19 mouse cellular contexts compared by ENCODE assay signal in genomic region chr11:117372537-117372936, GRCm38 (mm10).
DNase-seq lines count a peak whose midpoint lies in the region; ATAC-seq and TF ChIP-seq lines count a peak whose summit lies in the region.
"Had no signal": no experiment of that assay in that cellular context is flagged by ENCODE, and none has a peak within 500 bp of the region (broad histone marks: within the 10 kb centered on the region; RNA-seq: fewer than 3 reads in every experiment).

No protein-coding gene starts in this region.

- H3K4me1 ChIP-seq in forebrain, embryonic 10.5 days: peaks cover 41% of the 10 kb centered on the region
- H3K4me1 ChIP-seq in forebrain, embryonic 14.5 days (ENCODE audit: control insufficient read depth, insufficient read depth, low read length): no peaks in the 10 kb centered on the region
- peaks cover 38% of the 10 kb centered on the region for H3K4me1 ChIP-seq in midbrain, embryonic 10.5 days
- peaks cover 14% of the 10 kb centered on the region for H3K4me1 ChIP-seq in midbrain, embryonic 13.5 days (replicated peaks)
- H3K4me1 ChIP-seq in limb, embryonic 10.5 days: peaks cover 52% of the 10 kb centered on the region
- no peaks in the 10 kb centered on the region for H3K4me1 ChIP-seq in thymus, adult 2 months (replicated peaks; ENCODE audit: control insufficient read depth, insufficient read depth, low read length)

- H3K9ac ChIP-seq in forebrain, embryonic 14.5 days (ENCODE audit: low read length): no peak overlapping the region
- H3K9ac ChIP-seq in midbrain, embryonic 13.5 days (replicated peaks): no peak overlapping the region
- H3K9ac ChIP-seq: forebrain, embryonic 15.5 days; hindbrain, embryonic 15.5 days had no signal

- no peaks in the 10 kb centered on the region for H3K36me3 ChIP-seq in forebrain, embryonic 10.5 days (replicated peaks)
- no peaks in the 10 kb centered on the region for H3K36me3 ChIP-seq in forebrain, embryonic 14.5 days (ENCODE audit: control insufficient read depth, insufficient read depth, low read length)
- H3K36me3 ChIP-seq in midbrain, embryonic 10.5 days: no peaks in the 10 kb centered on the region
- H3K36me3 ChIP-seq in midbrain, embryonic 13.5 days: no peaks in the 10 kb centered on the region
- no peaks in the 10 kb centered on the region for H3K36me3 ChIP-seq in limb, embryonic 10.5 days
- no peaks in the 10 kb centered on the region for H3K36me3 ChIP-seq in thymus, adult 2 months (ENCODE audit: control insufficient read depth, insufficient read depth, low read length)
- H3K36me3 ChIP-seq: forebrain, embryonic 15.5 days; G1E; heart, embryonic 10.5 days; hindbrain, embryonic 15.5 days had no signal

- ATAC-seq in forebrain, embryonic 14.5 days: no peak
- no peak for ATAC-seq in midbrain, embryonic 13.5 days
- ATAC-seq: forebrain, embryonic 15.5 days; intestine, postnatal 0 days had no signal

- no peak for TF ChIP-seq POLR2A in thymus, adult 2 months (IDR thresholded peaks at IDR 0.05; ENCODE audit: control insufficient read depth, extremely low read depth, insufficient read depth, low read length, poor library complexity)

- peak overlapping the region; percentile 69 for H3K27ac ChIP-seq in forebrain, embryonic 10.5 days
- no peak overlapping the region for H3K27ac ChIP-seq in forebrain, embryonic 14.5 days (ENCODE audit: low read depth, low read length)
- H3K27ac ChIP-seq in midbrain, embryonic 10.5 days (replicated peaks): peak overlapping the region; percentile 71
- no peak overlapping the region for H3K27ac ChIP-seq in midbrain, embryonic 13.5 days
- peak overlapping the region; percentile 79 for H3K27ac ChIP-seq in limb, embryonic 10.5 days
- H3K27ac ChIP-seq in thymus, adult 2 months (ENCODE audit: control insufficient read depth, insufficient read depth, low read length): no peak overlapping the region
- H3K27ac ChIP-seq: heart, adult 2 months; heart, embryonic 10.5 days; hindbrain, embryonic 15.5 days had no signal

- WGBS in forebrain, embryonic 10.5 days: 93% methylated on average over 10 of the region's 10 CpGs
- WGBS in forebrain, embryonic 14.5 days: 92% methylated on average over 10 of the region's 10 CpGs
- WGBS in midbrain, embryonic 10.5 days: 91% methylated on average over 10 of the region's 10 CpGs
- WGBS in midbrain, embryonic 13.5 days: 89% methylated on average over 10 of the region's 10 CpGs
- 94% methylated on average over 10 of the region's 10 CpGs for WGBS in limb, embryonic 10.5 days
- WGBS in thymus, adult 2 months: 97% methylated on average over 10 of the region's 10 CpGs

- H3K27me3 ChIP-seq in forebrain, embryonic 10.5 days (ENCODE audit: poor library complexity, severe bottlenecking): peaks cover 23% of the 10 kb centered on the region
- no peaks in the 10 kb centered on the region for H3K27me3 ChIP-seq in forebrain, embryonic 14.5 days (replicated peaks; ENCODE audit: control insufficient read depth, insufficient read depth, low read length)
- H3K27me3 ChIP-seq in midbrain, embryonic 10.5 days (ENCODE audit: low read depth, poor library complexity, severe bottlenecking): peaks cover 9% of the 10 kb centered on the region
- H3K27me3 ChIP-seq in midbrain, embryonic 13.5 days: peaks cover 6% of the 10 kb centered on the region; the same call in 1 of the 2 replicates
- peaks cover 21% of the 10 kb centered on the region for H3K27me3 ChIP-seq in limb, embryonic 10.5 days (ENCODE audit: low read depth, poor library complexity, severe bottlenecking)
- no peaks in the 10 kb centered on the region for H3K27me3 ChIP-seq in thymus, adult 2 months (ENCODE audit: control insufficient read depth, insufficient read depth, low read length)
- H3K27me3 ChIP-seq: forebrain, embryonic 15.5 days; hindbrain, embryonic 15.5 days had no signal

- TF ChIP-seq CTCF in thymus, adult 2 months (IDR thresholded peaks at IDR 0.05; ENCODE audit: borderline replicate concordance, control insufficient read depth, extremely low read depth, insufficient read depth, low read length, poor library complexity): no peak

- no peak overlapping the region for H3K4me2 ChIP-seq in forebrain, embryonic 14.5 days (ENCODE audit: low read length)
- H3K4me2 ChIP-seq in midbrain, embryonic 13.5 days (replicated peaks): no peak overlapping the region
- H3K4me2 ChIP-seq: forebrain, embryonic 15.5 days; hindbrain, embryonic 15.5 days had no signal

- H3K9me3 ChIP-seq in forebrain, embryonic 10.5 days: no peaks in the 10 kb centered on the region
- H3K9me3 ChIP-seq in forebrain, embryonic 14.5 days (replicated peaks; ENCODE audit: control insufficient read depth, low read length): no peaks in the 10 kb centered on the region
- H3K9me3 ChIP-seq in midbrain, embryonic 10.5 days (replicated peaks): no peaks in the 10 kb centered on the region
- H3K9me3 ChIP-seq in midbrain, embryonic 13.5 days: no peaks in the 10 kb centered on the region
- no peaks in the 10 kb centered on the region for H3K9me3 ChIP-seq in limb, embryonic 10.5 days (replicated peaks)
- H3K9me3 ChIP-seq: forebrain, embryonic 15.5 days; G1E; heart, embryonic 10.5 days; hindbrain, embryonic 15.5 days had no signal

- no peak for DNase-seq in forebrain, embryonic 10.5 days (ENCODE audit: extremely low spot score, low spot score)
- no peak for DNase-seq in forebrain, embryonic 14.5 days (ENCODE audit: low spot score)
- no peak for DNase-seq in midbrain, embryonic 10.5 days (ENCODE audit: low spot score)
- no peak for DNase-seq in limb, embryonic 10.5 days (ENCODE audit: low spot score)
- DNase-seq in thymus, adult 2 months: no peak
- DNase-seq: adrenal gland, adult 2 months; adrenal gland, postnatal 14 days; cerebellum, adult 11 months; cerebellum, adult 2 months; cerebellum, adult 9-11 months; cerebellum, postnatal 25 days; gastrocnemius, postnatal 36 days; heart, adult 2 months had no signal

- H3K4me3 ChIP-seq in forebrain, embryonic 10.5 days: no peak overlapping the region
- no peak overlapping the region for H3K4me3 ChIP-seq in forebrain, embryonic 14.5 days (ENCODE audit: low read depth, low read length)
- H3K4me3 ChIP-seq in midbrain, embryonic 10.5 days: no peak overlapping the region
- no peak overlapping the region for H3K4me3 ChIP-seq in midbrain, embryonic 13.5 days (replicated peaks)
- no peak overlapping the region for H3K4me3 ChIP-seq in limb, embryonic 10.5 days
- H3K4me3 ChIP-seq in thymus, adult 2 months (ENCODE audit: control insufficient read depth, insufficient read depth, low read length): no peak overlapping the region
- H3K4me3 ChIP-seq: forebrain, embryonic 15.5 days; heart, adult 2 months; heart, embryonic 10.5 days; hindbrain, embryonic 15.5 days had no signal

Comparison
In these comparisons a context has a peak if more than half of its experiments do, and no peak if none do; other contexts are left out.
1. H3K27ac ChIP-seq: peak in forebrain, embryonic 10.5 days (single experiment), midbrain, embryonic 10.5 days (single experiment) and limb, embryonic 10.5 days (single experiment); none in forebrain, embryonic 14.5 days (single experiment), midbrain, embryonic 13.5 days (single experiment) and thymus, adult 2 months (single experiment).